Mouse (Mus musculus) limb, embryonic 13.5 days (tissue): ENCODE measurements around the gene Gm8220. TPM values are rescaled to one million over a fixed set of nuclear protein-coding genes. Genes with fewer than 3 reads are reported as not detected.
"Not testable (repeated sequence)": the region's sequence is repeated elsewhere in the genome, so short reads cannot be mapped to it uniquely, and the experiment has no call there.

ENCODE experiments used
- ATAC-seq: fragments of 200-750 bp; cut with Nextera tagmentation; 2 replicates; pipeline ENCODE4 v1.8.0; 2017; ENCODE audit warnings: low read depth, moderate number of reproducible peaks, moderate TSS enrichment; ENCODE audit not compliant: low FRiP score
- H3K27ac ChIP-seq: fragments of 300-500 bp; sonication (generic); 2 replicates; pipeline ENCODE4 v1.5.1; 2015; ENCODE audit warnings: inconsistent platforms, mild to moderate bottlenecking, moderate library complexity
- H3K27me3 ChIP-seq: fragments of 300-500 bp; sonication (generic); 2 replicates; pipeline ENCODE4 v1.6.1; 2015; ENCODE audit warnings: mild to moderate bottlenecking, inconsistent platforms
- H3K36me3 ChIP-seq: fragments of 300-500 bp; sonication (generic); 2 replicates; pipeline ENCODE4 v1.6.1; 2015; ENCODE audit warnings: inconsistent platforms, mild to moderate bottlenecking, moderate library complexity
- H3K4me1 ChIP-seq: fragments of 300-500 bp; sonication (generic); 2 replicates; pipeline ENCODE4 v1.6.1; 2015; ENCODE audit warnings: inconsistent platforms
- H3K4me2 ChIP-seq: fragments of 300-500 bp; sonication (generic); replicated peaks from 2 replicates; pipeline ENCODE4 v1.6.1; 2015; ENCODE audit warnings: inconsistent platforms, mild to moderate bottlenecking, moderate library complexity
- H3K4me3 ChIP-seq: fragments of 300-500 bp; sonication (generic); 2 replicates; pipeline ENCODE4 v1.5.1; 2015; ENCODE audit warnings: moderate library complexity, mild to moderate bottlenecking, inconsistent platforms
- H3K9ac ChIP-seq: fragments of 300-500 bp; sonication (generic); 2 replicates; pipeline ENCODE4 v1.6.1; 2015; ENCODE audit warnings: mild to moderate bottlenecking, inconsistent platforms
- H3K9me3 ChIP-seq: fragments of 300-500 bp; sonication (generic); 2 replicates; pipeline ENCODE4 v1.6.1; 2016; ENCODE audit warnings: inconsistent platforms
- WGBS: fragments of 180-500 bp; shearing (Covaris S2); methylation state at CpG from one replicate; pipeline ENCODE4 v1.1.7; 2015; 5-methylcytosine and 5-hydroxymethylcytosine counted together
- polyA plus RNA-seq: library from polyadenylated mRNA; unstranded; fragments of >200 nt; fragmentation: Nextera tagmentation; extraction: Ambion mirVana; gene quantifications from 2 replicates; pipeline ENCODE4 v1.2.1, GENCODE M21; 2015

Gm8220 gene
- not detected in 2 replicates for polyA plus RNA-seq

- not testable (repeated sequence) for H3K27me3 ChIP-seq, H3K4me2 ChIP-seq, ATAC-seq, H3K4me1 ChIP-seq, H3K4me3 ChIP-seq, H3K9ac ChIP-seq, H3K36me3 ChIP-seq, H3K9me3 ChIP-seq, H3K27ac ChIP-seq
- WGBS, result 81% methylated on average over 2 of the region's 2 CpGs
Observed at GRCm38 (mm10) chr14:44285280-44285679, at the start of gene Gm8220. Gene Gm8220 (plus strand): TSS chr14:44285580.

GRCm38 (mm10) chr14:44248039-44248438 lies 37.3 kb upstream of the Gm8220 start:
- ATAC-seq, result no peak
- Histone ChIP-seq H3K27me3 (no peaks in the 10 kb centered on the region), H3K36me3 (no peaks in the 10 kb centered on the region), H3K9me3 (peaks cover 3% of the 10 kb centered on the region; the same call in 1 of the 2 replicates), H3K4me2 (no peak overlapping the region), H3K9ac (no peak overlapping the region), H3K27ac (no peak overlapping the region), H3K4me1 (no peaks in the 10 kb centered on the region), H3K4me3 (no peak overlapping the region)
- WGBS, result 92% methylated on average over 16 of the region's 16 CpGs

GRCm38 (mm10) chr14:44312049-44312448 lies 26.7 kb downstream of the Gm8220 start:
- WGBS, result 78% methylated on average over 4 of the region's 4 CpGs
- H3K9ac ChIP-seq, H3K4me2 ChIP-seq, H3K4me1 ChIP-seq, H3K27me3 ChIP-seq, H3K9me3 ChIP-seq, H3K27ac ChIP-seq, H3K36me3 ChIP-seq, ATAC-seq, H3K4me3 ChIP-seq: not testable (repeated sequence)

- not testable (repeated sequence) for H3K4me1 ChIP-seq, H3K9ac ChIP-seq, H3K4me3 ChIP-seq, H3K4me2 ChIP-seq, H3K36me3 ChIP-seq, H3K27ac ChIP-seq, H3K27me3 ChIP-seq, H3K9me3 ChIP-seq, ATAC-seq
- no CpG with 5 or more reads among the region's 2 CpGs for WGBS
Observed at GRCm38 (mm10) chr14:44338484-44338883, 53.1 kb downstream of the Gm8220 start, which contains the start of gene Gm5930. Gene Gm5930 (minus strand): TSS chr14:44338584.

Other genes starting within 250 kb of the Gm8220 start
- not detected in 2 replicates for gene Ear2, start 182.9 kb upstream of the Gm8220 start, polyA plus RNA-seq
- gene Gm3327, start 161.7 kb upstream of the Gm8220 start, polyA plus RNA-seq, result not detected in 2 replicates
- gene Gm8212, start 87.9 kb upstream of the Gm8220 start, polyA plus RNA-seq, result not detected in 2 replicates
- gene 4930503E14Rik, start 72.3 kb upstream of the Gm8220 start, polyA plus RNA-seq, result not detected in 2 replicates
- gene Gm5930, start 53.0 kb downstream of the Gm8220 start, polyA plus RNA-seq, result not detected in 2 replicates
- gene Gm8229, start 79.8 kb downstream of the Gm8220 start, polyA plus RNA-seq, result not detected in 2 replicates
- gene Gm3371, start 125.1 kb downstream of the Gm8220 start, polyA plus RNA-seq, result not detected in 2 replicates
- not detected in 2 replicates for gene Gm8232, start 148.1 kb downstream of the Gm8220 start, polyA plus RNA-seq
- not detected in 2 replicates for gene BC061237, start 206.9 kb downstream of the Gm8220 start, polyA plus RNA-seq
- not detected in 2 replicates for gene Gm17093, start 232.7 kb downstream of the Gm8220 start, polyA plus RNA-seq